Mouse (Mus musculus): Measurements from ENCODE around the gene Ikbkg.
"Not testable (repeated sequence)": the region's sequence is repeated elsewhere in the genome, so short reads cannot be mapped to it uniquely, and the experiment has no call there.

Gene Ikbkg

DNA sequence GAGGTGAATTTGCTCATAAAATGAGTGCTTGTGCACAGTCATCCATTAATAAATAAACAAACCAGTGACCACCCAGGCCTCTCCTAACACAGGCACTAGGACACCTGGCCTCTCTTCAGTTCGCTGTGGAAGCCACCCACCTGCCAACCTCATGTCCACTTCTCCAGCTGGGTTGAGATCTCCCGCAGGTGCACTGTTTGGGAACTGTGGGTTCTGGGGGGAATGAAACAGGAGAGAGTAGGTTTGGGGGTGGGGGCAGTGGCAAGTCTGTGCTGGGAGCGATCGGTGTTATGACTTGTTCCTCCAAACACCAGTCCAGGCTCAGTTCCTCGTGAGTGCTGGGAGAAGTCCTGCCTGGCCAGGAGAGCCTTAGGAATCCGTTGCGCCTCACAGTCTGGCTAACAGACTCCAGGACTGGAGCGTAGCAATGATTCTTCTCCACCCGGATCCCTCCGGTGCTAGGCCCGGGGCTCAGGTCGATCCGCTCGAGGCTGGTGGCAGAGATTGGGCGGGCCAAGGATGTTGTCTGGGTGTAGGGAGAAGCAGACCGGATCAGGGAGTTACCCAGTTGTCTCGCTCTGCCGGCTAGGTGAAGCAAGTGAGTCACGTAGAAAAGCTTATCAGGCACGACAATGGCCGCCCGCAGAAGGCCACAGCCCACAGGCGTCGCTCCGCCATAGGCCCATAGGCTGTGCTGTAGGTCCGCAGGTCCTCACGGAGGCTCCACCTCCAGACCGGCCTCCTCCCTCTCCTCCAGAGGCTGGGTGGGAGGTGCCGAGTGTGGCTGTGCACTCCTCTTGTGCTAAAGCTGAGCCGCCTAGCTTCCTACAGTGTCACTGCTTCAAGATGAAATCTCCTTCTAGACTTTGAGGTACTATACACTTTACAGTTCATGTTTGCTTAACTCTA lies at the start of gene Ikbkg, which contains the start of gene Fam3a:
Gene Ikbkg, plus strand, starts transcription at position 756 of the 909 bp plus-strand sequence.
Gene Fam3a, minus strand, starts transcription at position 738 of the 909 bp plus-strand sequence.
- DNase-seq (ENCODE audit: low read depth, low spot score): peak; percentile 90

- peak; percentile 19 for DNase-seq (ENCODE audit: low read depth, low spot score)
Observed at GRCm38 (mm10) chrX:74352645-74353466, 40.2 kb upstream of the Ikbkg start.

- DNase-seq (ENCODE audit: low read depth, low spot score): peak; percentile 83
Observed at GRCm38 (mm10) chrX:74353467-74353770, 39.7 kb upstream of the Ikbkg start, which contains the start of gene Lage3. TSS of gene Lage3 (minus strand) at chrX:74353618.

DNA sequence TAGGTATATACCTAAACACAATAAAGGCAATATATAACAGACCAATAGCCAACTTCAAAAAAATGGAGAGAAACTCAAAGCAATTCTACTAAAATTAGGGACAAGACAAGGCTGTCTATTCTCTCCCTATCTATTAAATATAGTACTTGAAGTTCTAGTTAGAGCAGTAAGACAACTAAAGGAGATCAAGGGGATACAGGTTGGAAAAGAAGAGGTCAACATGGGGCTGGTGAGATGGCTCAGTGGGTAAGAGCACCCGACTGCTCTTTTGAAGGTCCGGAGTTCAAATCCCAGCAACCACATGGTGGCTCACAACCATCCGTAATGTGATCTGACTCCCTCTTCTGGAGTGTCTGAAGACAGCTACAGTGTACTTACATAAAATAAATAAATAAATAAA lies 36.0 kb upstream of the Ikbkg start:
- not testable (repeated sequence) for DNase-seq (ENCODE audit: low read depth, low spot score)

GRCm38 (mm10) chrX:74359171-74359570 lies 33.9 kb upstream of the Ikbkg start:
- DNase-seq (ENCODE audit: low read depth, low spot score): no peak

DNA sequence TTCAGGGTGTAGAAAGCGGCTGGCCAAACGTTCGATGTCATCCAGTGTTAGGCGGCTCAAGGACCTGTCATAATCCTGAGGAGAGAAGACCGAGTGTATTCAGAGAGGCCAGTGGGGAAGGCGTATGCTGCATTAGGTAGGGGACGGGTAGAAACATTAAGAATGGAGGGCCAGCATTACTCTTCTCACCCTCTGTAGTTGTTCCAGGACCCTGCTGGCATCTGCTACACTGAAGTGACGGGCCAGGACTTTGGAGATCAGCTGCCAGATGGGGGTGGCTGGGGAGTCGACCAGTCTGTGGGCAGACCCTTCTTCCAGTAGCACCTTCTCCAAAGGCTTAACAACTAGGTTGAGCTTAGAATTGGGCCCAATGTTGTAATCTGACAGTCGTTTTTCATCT lies 25.6 kb upstream of the Ikbkg start:
- DNase-seq (ENCODE audit: low read depth, low spot score): no peak

DNA sequence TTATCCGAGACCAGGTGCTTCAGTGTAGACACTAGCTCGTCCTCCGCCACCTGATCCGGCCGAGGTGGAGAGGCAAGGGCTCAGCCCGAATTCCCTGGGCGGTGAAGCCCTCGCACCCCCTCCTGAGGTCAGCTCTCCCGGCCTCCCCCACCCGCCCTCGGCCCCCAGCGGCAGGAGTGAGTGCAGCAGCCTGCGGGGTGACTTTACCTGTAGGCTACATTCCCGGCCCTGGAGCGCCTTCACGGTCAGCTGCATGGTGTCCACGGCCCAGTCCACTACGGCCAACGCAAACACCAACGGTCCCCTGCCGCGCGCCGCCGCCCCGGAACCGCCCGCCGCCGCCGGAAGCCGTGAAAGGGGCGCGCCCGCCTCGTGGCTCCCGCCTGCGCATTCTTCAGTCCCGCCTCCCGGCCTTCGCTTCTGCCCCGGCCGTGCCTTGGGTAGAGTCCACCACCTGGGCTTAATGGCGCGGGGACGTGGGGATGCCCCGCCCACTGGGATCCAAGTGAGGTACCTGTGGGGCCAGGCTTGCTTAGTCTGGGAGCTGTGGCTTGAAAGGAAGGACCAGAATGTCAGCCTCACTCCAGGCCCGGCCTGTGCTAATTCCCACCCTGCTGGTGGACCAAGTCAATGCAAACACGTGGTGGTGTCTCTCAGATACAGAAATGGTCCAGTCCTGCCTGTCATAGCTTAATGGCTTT lies 24.7 kb upstream of the Ikbkg start:
- peak; percentile 81 for DNase-seq (ENCODE audit: low read depth, low spot score)

GRCm38 (mm10) chrX:74372888-74373549 lies 20.1 kb upstream of the Ikbkg start, which contains the start of the genes Ubl4a and Slc10a3:
TSS of gene Ubl4a (minus strand) at chrX:74373218.
TSS of gene Slc10a3 (minus strand) at chrX:74373349.
- peak; percentile 90 for DNase-seq (ENCODE audit: low read depth, low spot score)

DNA sequence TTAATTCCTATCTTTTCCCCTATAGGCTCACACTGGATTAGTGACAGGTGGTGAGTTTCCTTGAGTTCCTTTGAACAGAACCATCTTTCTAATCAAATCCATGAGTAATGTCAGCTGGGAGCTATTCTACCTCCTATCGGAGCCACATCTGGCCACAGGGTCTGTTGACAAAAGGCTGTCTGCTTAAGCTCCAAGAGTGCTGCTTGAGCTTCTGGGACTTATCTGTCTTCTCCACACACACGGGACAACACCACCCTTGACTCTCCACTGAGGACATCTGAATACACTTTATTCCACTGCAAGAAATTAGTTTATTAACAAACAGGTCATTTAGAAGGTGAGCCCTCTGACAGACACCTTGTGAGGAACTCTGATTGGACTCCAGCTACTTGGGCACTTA lies 8.6 kb upstream of the Ikbkg start:
- DNase-seq (ENCODE audit: low read depth, low spot score): no peak

- no peak for DNase-seq (ENCODE audit: low read depth, low spot score)
Observed at GRCm38 (mm10) chrX:74388153-74388552, 4.9 kb upstream of the Ikbkg start.

GRCm38 (mm10) chrX:74400136-74400535 lies 7.0 kb downstream of the Ikbkg start:
- no peak for DNase-seq (ENCODE audit: low read depth, low spot score)

DNA sequence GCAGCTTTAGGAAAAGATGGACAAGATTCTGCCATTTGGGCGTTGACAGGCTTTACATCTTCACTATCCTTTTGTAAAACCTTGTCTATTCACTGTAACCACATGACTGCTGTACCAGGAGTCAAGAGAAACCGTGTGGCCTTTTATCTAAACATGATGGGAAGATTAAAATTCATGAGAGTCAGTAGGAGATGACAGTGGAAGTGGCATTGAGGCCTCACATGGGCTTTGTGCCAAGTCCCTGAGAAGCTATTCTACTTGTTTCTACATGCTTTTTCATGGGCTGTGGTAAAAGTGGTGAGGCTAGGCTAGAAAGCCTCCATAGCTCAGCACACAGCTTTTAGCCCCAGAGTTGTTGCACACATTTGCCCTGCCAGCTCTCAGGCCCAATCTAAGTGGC lies 15.2 kb downstream of the Ikbkg start:
- no peak for DNase-seq (ENCODE audit: low read depth, low spot score)

DNA sequence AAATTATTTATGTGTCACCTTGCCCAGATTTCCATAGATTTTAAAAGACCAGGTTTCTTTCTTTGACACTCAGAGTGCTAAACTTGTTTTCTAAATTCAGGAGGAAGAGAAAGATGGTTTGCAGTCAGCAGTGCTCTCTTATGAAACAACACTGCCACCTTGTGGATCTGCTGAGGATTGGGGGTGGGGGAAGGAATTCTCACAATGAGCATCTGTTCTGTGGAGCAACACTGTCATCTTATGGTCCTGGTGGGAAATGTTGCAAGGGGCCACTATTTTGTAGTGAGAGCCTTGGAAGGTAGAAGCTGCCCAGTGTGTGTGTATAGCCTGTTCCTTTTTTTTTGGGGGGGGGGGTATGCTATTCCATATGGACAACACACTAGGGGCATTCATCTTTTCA lies 20.3 kb downstream of the Ikbkg start:
- DNase-seq (ENCODE audit: low read depth, low spot score): peak; percentile 64

DNA sequence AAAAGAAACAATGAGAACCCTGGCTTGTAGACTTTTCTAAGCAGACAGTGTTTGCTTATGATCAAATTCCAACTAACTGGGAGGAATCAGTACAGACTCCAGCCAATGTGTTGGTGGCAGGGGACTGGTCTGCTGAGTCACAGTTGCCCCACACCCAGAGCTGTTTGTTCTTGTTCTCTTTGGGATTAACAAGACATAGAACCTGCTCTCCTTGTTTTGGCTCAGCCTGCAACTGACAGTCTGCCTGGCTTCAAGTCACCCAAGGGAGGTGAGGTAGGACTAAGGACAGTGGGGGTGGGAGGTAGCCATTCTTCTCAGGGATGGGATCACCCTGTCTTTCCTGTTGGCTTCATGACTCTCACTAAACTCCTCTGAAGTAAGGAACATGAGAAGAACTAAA lies 31.4 kb downstream of the Ikbkg start:
- DNase-seq (ENCODE audit: low read depth, low spot score): no peak

DNA sequence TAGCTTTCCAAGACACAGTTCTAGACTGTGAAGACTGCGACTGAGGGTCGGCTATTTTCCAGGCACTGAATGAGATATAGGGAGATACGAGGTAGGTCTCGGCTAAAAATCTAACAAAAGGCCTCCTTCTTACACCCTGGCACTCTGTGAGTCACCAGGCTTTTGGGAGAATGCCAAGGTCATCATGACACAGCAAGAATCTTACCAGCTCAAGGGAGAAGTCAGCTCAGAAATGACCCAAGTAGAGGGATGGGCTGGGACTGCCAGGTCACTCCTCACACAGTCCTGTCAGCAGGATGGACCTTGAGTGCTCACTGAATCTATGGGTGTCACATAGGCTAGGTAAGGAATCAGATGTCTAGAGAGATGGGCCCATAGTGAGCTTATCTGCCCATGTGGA lies 32.1 kb downstream of the Ikbkg start:
- DNase-seq (ENCODE audit: low read depth, low spot score): no peak

DNA sequence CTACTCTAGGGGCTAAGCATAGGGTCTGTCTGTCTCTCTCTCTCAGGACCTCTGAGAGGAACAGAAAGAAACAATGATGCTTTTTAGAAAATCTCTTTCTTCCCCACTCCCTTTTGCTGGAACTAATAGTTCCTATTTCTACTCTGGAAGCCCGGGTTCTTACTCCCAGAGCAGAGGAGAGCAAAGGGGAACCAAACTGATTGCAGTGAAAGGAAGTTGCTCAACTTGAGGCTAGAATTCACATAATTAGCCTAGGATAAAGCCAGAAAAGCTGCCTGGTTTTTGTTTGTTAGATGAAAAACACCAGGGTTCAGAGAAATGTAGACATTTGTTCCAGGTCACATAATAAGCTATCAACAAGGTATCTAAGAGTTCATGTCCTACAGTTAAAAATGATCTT lies 33.2 kb downstream of the Ikbkg start:
- DNase-seq (ENCODE audit: low read depth, low spot score): peak; percentile 10

DNA sequence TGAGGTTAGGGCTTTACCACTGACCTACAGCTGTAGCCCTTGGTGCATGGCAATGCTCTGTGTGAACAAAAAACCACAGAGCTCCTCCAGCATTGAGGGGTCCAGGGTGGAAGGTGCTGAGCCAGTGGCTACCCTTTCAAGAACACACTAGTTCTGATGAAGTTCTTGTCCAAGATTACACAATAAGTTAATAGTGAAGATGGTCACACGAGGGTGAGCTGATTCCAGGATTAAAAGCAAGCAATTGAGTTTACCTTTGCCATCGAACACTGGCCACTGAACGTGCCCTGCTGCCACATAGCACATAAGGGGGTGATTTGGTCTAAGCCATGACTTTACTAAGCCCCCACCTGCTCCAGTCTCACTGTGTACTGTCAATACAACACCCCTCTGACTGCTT lies 34.0 kb downstream of the Ikbkg start:
- DNase-seq (ENCODE audit: low read depth, low spot score): peak; percentile 3

DNA sequence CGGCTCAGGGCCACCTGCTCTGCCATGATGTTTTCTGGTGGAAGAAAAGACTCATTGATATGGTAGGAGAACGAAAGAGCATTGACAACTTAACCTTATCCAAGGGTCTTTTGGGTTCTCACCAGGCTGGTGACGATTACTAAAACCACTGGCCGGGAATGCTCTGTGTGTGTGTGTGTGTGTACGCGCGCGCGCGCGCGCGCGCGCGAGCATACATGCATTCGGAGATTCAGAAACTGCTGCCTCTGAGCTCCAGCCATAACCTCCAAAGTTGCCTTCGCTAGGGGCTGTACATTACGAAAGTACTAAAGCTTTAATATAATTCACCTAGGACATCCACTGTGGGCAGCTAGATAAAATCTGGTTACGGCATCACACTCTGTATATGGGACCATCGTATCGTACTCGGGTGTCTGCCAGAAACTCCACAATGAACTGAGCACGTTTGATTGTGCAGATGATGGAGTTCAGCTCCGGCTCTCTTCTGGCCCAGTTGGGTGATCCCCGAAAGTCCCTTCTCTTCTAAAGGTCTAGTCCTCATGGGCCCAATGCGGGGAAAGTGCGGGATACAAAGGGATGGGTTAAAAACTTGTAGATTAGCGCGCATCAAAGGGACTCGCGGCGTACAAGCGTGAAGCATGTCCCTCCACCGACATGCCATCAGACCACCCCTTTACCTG lies 35.2 kb downstream of the Ikbkg start:
- peak; percentile 38 for DNase-seq (ENCODE audit: low read depth, low spot score)

GRCm38 (mm10) chrX:74428826-74429276 lies 35.8 kb downstream of the Ikbkg start, which contains the start of gene G6pdx:
TSS of gene G6pdx (minus strand) at chrX:74429194.
- peak; percentile 93 for DNase-seq (ENCODE audit: low read depth, low spot score)

DNA sequence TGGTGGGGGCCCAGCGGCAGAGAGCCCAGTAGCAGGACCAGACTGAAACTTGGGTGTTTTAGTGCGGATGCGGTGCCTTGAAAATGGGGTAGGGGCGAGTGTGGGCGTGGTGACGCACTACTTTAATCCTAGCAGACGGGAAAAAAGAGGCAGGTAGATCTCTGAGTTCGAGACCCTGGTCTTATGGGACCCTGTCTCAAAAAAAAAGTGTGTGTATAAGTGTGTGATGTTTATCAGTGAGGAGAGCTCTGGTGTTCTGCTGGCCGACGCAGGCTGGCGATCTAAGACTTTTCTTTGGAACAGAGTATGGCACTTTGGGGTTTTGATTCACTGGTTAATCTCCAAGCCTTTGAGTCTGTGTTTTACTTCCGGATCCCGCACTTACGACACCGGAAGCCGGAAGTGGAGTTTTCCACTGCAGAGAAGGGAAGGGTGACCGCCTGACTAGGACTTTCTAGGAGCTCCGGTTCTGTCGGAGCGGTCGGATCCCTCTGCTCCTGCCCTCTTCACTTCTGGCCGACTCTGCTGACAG lies 36.3 kb downstream of the Ikbkg start:
- DNase-seq (ENCODE audit: low read depth, low spot score): peak; percentile 88
